Mouse (Mus musculus) heart, embryonic 10.5 days (tissue): ENCODE results near the gene Dnmt1. TPM values are rescaled to one million over a fixed set of nuclear protein-coding genes. Genes with fewer than 3 reads are reported as not detected.

Experiments
- DNase-seq: peaks from one replicate; pipeline ENCODE4 v3.0.0-alpha.2; 2017; ENCODE audit warnings: low spot score
- H3K27ac ChIP-seq: fragments of 300-500 bp; sonication (generic); 2 replicates; pipeline ENCODE4 v1.5.1; 2016; ENCODE audit warnings: mild to moderate bottlenecking
- H3K27me3 ChIP-seq: fragments of 300-500 bp; sonication (generic); 2 replicates; pipeline ENCODE4 v1.6.1; 2016; ENCODE audit warnings: mild to moderate bottlenecking; ENCODE audit not compliant: poor library complexity, insufficient read depth, severe bottlenecking
- H3K36me3 ChIP-seq: fragments of 300-500 bp; sonication (generic); 2 replicates; pipeline ENCODE4 v1.6.1; 2016; ENCODE audit warnings: mild to moderate bottlenecking, moderate library complexity
- H3K4me1 ChIP-seq: fragments of 300-500 bp; sonication (generic); 2 replicates; pipeline ENCODE4 v1.6.1; 2016; ENCODE audit warnings: mild to moderate bottlenecking
- H3K4me3 ChIP-seq: fragments of 300-500 bp; sonication (generic); 2 replicates; pipeline ENCODE4 v1.5.1; 2016; ENCODE audit warnings: mild to moderate bottlenecking, moderate library complexity
- H3K9me3 ChIP-seq: fragments of 300-500 bp; sonication (generic); 2 replicates; pipeline ENCODE4 v1.6.1; 2016; ENCODE audit warnings: mild to moderate bottlenecking, moderate library complexity
- WGBS: fragments of 180-500 bp; shearing (Covaris S2); methylation state at CpG from one replicate; pipeline ENCODE4 v1.1.7; 2016; 5-methylcytosine and 5-hydroxymethylcytosine counted together
- polyA plus RNA-seq: library from polyadenylated mRNA; unstranded; fragments of >200 nt; fragmentation: Nextera tagmentation; extraction: Ambion mirVana; gene quantifications from 2 replicates; pipeline ENCODE4 v1.2.1, GENCODE M21; 2016

Dnmt1 gene
- polyA plus RNA-seq, 1 experiment from 2014 or later: 110 TPM

DNA sequence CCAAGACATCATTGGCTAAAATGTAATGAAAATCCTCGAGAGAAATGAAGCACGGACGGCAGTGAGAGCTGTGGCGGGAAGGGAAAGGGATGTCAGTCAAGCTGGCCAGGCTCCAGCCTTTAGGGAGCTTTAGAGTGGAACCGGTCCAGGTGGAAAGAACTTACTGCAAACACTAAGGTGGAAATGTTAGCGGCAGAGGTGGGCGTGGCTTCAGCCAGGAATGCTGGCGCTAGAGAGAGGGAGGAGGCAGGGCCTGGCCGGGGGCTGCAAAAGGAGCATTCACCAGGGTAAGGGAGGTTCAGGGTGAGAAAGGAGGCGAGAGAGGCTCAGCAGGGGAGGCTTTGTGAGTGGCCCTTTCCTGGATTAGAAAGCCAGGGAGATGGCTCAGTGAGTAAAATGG lies 31.2 kb upstream of the Dnmt1 start:
- Histone ChIP-seq H3K4me3 (peak overlapping the region; percentile 40), H3K9me3 (no peaks in the 10 kb centered on the region)

DNA sequence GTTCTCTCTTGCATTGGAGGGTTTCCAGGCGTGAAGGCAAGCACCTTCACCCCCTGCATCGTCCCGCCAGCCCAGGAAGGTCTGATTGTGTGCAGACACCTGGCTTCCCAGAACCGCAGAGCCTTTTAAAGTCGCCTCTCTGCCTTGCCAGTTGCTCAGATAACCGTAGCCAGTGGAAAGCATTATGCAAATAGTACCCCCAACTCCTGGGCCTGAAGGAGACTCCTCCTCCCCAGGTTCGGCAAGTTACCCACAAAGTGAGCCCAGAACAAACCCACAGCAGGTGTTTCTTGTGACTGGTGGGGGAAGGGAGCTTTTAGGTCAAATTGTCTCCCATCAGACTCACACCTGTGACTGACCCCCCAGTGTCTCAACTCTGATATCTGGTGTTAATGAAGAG lies 28.3 kb upstream of the Dnmt1 start:
- Histone ChIP-seq H3K27ac (no peak overlapping the region), H3K9me3 (no peaks in the 10 kb centered on the region), H3K27me3 (peaks cover 25% of the 10 kb centered on the region), H3K4me1 (peaks cover 18% of the 10 kb centered on the region), H3K4me3 (no peak overlapping the region), H3K36me3 (no peaks in the 10 kb centered on the region)
- WGBS: 13% methylated on average over 7 of the region's 7 CpGs
- DNase-seq: no peak

More for the DNA sequence above, 31.2 kb upstream of the Dnmt1 start:
- WGBS: 5% methylated on average over 10 of the region's 10 CpGs
- peak overlapping the region; percentile 69; the same call in 1 of the 2 replicates for H3K27ac ChIP-seq
- DNase-seq: no peak
- peaks cover 25% of the 10 kb centered on the region for H3K27me3 ChIP-seq
- peaks cover 16% of the 10 kb centered on the region for H3K4me1 ChIP-seq
- H3K36me3 ChIP-seq: no peaks in the 10 kb centered on the region

DNA sequence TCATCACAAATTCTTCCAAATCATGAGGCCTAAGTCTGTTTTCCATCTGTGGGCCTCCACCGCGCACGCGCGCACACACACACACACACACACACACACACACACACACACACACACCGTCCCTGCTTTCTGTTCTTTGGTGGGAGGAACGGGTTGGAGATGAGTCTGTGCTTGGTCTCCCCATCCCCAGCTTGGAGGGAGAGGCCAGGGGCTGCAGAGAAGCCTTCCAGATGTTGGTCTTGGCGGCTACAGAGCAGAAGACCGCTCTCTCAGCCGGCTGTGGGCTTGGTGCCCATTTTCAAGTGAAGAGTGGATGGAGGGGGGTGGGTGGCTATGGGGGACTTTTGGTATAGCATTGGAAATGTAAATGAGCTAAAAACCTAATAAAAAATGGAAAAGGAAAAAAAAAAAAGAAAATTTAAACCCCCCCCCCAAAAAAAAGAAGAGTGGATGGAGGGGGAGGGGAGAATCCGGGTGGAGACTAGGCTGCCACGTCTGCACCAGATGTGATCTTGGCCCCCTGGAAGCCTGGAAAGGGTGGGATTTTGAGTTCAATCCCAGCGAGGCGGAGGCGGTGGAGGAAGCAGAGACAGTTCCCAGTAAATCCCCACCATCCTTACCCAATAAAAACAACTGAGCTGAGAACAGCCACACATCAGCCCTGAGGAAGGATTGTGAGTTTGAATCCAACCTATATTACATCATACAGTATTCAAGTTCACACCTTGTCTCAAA lies 27.4 kb upstream of the Dnmt1 start:
- Histone ChIP-seq H3K4me3 (no peak overlapping the region), H3K27ac (no peak overlapping the region), H3K36me3 (no peaks in the 10 kb centered on the region), H3K4me1 (peaks cover 18% of the 10 kb centered on the region), H3K9me3 (no peaks in the 10 kb centered on the region), H3K27me3 (peaks cover 25% of the 10 kb centered on the region)
- DNase-seq: no peak
- 58% methylated on average over 15 of the region's 15 CpGs for WGBS

DNA sequence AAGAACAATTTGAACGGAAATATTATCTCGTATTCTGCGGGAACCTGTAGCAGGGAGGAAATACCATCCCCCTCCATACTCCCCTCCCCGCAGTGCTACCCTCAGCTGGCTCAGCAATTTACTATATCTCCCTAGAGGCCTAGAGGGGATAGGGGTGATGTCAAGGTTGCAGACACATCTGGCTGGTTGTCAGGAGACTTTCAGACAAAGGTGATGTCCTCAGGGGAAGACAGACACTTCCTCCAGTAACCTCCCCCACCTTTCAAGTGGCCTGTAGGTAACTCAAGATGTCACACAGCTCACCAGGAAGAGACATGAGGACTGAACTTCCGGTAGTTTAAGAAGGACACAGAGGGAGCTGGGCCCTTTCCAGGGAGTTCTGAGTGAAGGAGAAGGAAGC lies 23.5 kb upstream of the Dnmt1 start:
- Histone ChIP-seq H3K4me1 (peaks cover 23% of the 10 kb centered on the region), H3K36me3 (no peaks in the 10 kb centered on the region), H3K27me3 (peaks cover 14% of the 10 kb centered on the region), H3K4me3 (no peak overlapping the region), H3K9me3 (no peaks in the 10 kb centered on the region), H3K27ac (no peak overlapping the region)
- no peak for DNase-seq
- 52% methylated on average over 5 of the region's 5 CpGs for WGBS

DNA sequence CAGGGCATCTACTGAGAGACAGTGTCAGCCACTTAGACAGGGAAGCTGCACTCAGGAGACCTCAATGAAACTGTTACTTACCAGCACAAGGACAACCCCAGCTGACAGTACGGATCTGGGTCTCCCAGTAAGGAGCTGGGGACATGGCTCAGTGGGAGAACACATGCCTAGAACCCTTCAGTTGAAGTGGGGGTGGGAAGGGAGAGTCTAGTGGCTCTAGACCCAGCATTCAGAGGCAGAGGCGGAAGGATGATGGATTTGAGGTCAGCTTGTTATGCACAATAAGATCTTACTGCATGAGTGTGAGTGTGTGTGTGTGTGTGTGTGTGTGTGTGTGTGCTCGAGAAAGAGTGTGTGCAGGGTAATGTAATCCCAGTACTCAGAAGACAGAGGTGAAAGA lies 22.5 kb upstream of the Dnmt1 start:
- Histone ChIP-seq H3K36me3 (no peaks in the 10 kb centered on the region), H3K4me1 (peaks cover 24% of the 10 kb centered on the region), H3K27ac (no peak overlapping the region), H3K27me3 (peaks cover 7% of the 10 kb centered on the region), H3K9me3 (no peaks in the 10 kb centered on the region), H3K4me3 (no peak overlapping the region)
- WGBS: 79% methylated on average over 3 of the region's 3 CpGs
- DNase-seq: no peak

DNA sequence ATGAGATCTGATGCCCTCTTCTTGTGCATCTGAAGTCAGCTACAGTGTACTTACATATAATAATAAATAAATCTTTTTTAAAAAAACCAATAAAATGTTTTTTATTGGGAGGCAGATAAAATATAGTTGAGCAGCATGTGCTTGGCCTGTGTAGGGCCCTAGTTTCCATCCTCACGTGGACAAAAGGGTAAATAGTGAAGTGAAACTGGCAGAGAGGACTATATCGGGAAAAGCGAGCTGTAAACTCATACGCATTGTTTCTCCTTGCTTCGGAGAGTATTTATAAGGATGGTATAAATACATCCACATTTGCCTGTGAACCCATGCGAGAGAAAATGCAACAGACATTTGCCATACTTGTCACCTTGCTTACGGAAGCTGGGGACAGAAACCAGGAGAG lies 20.1 kb upstream of the Dnmt1 start:
- WGBS: 87% methylated on average over 7 of the region's 7 CpGs
- Histone ChIP-seq H3K27me3 (no peaks in the 10 kb centered on the region), H3K4me3 (no peak overlapping the region), H3K9me3 (no peaks in the 10 kb centered on the region), H3K36me3 (no peaks in the 10 kb centered on the region), H3K27ac (no peak overlapping the region), H3K4me1 (peaks cover 38% of the 10 kb centered on the region)
- DNase-seq: no peak

DNA sequence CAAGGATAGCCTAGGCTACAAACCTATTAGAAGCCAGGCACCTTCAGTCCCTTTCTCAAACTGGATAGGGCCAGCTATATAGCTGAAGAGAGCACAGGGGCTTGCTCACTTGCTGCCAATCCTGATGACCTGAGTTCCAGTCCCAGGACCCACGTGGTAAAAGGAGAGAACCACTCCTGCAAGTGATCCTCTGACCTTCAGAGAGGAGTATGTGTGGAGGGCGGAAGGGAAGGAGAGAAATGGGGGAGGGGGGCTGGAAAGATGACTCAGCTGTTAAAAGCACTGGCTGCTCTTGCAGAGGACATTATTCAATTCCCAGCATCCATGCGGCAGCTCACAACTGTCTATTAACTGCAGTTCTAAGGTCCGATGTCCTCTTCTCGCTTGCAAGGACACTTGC lies 19.5 kb upstream of the Dnmt1 start:
- Histone ChIP-seq H3K27ac (peak overlapping the region; percentile 56; the same call in 1 of the 2 replicates), H3K4me1 (peaks cover 42% of the 10 kb centered on the region)

DNA sequence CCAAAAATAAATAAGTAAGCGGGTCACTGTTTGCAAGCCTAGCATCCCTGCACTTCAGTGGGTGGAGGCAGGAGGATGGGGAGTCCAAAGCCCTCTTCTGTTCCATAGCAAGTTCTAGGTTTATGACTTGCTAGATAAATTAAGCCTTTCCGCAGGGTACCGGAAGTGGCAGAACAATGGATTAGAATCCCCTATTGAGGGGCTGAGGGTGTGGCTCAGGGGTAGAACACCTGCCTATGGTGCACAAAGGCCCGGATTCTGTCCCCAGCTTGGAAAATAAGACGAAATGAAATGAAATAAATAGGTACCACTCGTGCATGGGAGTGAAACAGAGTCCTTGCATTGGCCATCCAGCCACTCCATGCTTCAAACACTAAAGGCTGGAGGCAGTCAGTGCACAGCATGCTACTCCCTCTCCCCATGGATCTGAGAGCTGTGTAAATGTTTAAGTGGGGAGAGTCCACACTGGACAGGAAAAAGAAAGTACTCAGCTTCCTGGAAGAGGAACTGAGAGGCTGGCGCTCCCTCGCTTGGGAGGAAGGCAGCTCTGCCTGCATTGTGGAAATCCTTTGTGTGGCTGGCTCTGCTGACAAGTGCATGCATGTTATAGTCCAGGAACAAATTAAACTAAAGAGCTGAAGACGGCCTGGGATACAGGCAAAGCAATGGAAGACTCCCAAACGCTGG lies 18.9 kb upstream of the Dnmt1 start:
- no peak for DNase-seq
- peaks cover 46% of the 10 kb centered on the region for H3K4me1 ChIP-seq
- no peaks in the 10 kb centered on the region for H3K9me3 ChIP-seq
- peak overlapping the region; percentile 56; the same call in 1 of the 2 replicates for H3K27ac ChIP-seq
- no peaks in the 10 kb centered on the region for H3K27me3 ChIP-seq
- no peaks in the 10 kb centered on the region for H3K36me3 ChIP-seq
- 61% methylated on average over 10 of the region's 10 CpGs for WGBS
- H3K4me3 ChIP-seq: no peak overlapping the region

More for the DNA sequence above, 19.5 kb upstream of the Dnmt1 start:
- H3K27me3 ChIP-seq: no peaks in the 10 kb centered on the region
- no peak overlapping the region for H3K4me3 ChIP-seq
- no peak for DNase-seq
- 54% methylated on average over 5 of the region's 5 CpGs for WGBS
- no peaks in the 10 kb centered on the region for H3K9me3 ChIP-seq
- H3K36me3 ChIP-seq: no peaks in the 10 kb centered on the region

DNA sequence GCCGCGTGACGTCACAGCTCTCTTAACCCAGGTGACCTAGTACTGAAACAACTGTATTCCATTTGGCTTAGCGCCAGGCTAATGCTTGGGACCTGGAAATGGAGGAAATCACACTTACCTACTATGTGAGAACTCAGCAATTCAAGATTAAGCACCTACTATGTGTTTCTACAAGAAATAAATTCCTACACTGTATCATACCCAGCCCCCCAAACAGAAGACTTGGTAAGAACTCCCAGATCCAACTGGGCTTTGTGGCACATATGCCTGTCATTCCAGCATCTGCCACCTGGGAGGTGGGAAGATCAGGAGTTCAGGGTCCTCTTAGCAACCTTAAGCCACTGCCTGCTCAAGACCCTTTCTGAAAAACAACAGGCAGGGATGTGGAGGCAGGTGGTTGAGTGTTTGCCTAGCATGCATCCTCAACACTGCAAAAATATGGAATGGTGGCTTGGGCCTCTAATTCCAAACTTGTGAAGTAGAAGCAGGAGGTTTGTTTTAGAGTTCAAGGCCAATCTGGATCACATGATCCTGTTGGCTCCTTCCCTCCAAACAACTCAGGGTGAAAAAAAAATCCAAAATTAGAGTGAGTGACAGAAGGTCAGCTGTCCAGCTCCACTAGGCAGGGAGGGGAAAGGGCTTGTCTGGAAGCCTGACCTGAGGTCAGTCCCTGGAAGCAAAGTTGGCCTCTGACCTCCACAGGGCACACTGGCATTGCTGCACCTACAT lies 17.4 kb upstream of the Dnmt1 start:
- peak overlapping the region; percentile 96 for H3K27ac ChIP-seq
- H3K4me1 ChIP-seq: peaks cover 55% of the 10 kb centered on the region
- no peaks in the 10 kb centered on the region for H3K27me3 ChIP-seq
- no peak for DNase-seq
- H3K4me3 ChIP-seq: peak overlapping the region; percentile 93
- 2% methylated on average over 4 of the region's 4 CpGs for WGBS
- no peaks in the 10 kb centered on the region for H3K36me3 ChIP-seq
- H3K9me3 ChIP-seq: no peaks in the 10 kb centered on the region

DNA sequence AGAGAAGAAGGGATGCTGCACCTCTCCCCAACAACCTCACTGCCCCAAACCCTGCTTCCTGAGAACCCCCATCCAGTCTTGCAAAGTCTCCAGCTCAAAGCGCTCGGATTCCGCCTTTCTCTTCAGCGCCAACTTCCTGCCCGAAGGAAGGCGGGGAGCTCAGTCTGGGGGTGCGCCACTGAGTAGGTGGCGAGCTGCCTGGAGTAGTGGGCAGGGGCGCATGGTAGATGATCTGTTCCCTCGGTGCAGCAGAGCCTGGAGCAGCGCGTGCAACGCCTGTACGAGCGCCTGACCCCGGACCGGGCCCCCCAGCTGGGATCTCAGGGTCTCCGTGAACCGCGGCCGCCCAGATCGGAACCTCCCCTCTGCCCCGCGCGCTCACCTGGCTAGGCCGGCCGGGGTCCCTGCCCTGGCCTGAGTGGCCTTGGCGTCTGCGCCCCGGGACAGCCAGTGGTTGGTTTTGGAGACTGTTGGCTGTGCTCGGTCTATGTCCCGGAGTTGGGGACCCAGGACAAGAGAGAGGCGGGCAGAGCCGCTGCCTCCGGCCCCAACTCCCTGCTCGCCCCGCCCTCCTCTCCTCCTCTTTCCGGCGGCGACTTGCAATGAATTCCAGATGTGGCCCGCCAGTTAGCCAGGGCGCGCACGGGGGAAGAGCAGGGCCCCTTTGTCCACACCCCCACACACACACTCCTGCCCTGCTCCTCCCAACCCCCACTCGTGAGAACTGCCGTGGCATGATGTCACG lies 16.7 kb upstream of the Dnmt1 start, which contains the start of gene S1pr2:
S1pr2 (minus strand) TSS at position 566 of the 745 bp plus-strand sequence.
- peak within 1 kb of the TSS; percentile 93 for H3K4me3 ChIP-seq
- peak within 1 kb of the TSS; percentile 96 for H3K27ac ChIP-seq
- DNase-seq: peak; percentile 92
- H3K27me3 ChIP-seq: no peaks in the 10 kb centered on the region
- H3K4me1 ChIP-seq: peaks cover 63% of the 10 kb centered on the region
- no peaks in the 10 kb centered on the region for H3K9me3 ChIP-seq
- under 1% methylated on average over 47 of the region's 47 CpGs for WGBS
- H3K36me3 ChIP-seq: peaks cover 4% of the 10 kb centered on the region; the same call in 1 of the 2 replicates

DNA sequence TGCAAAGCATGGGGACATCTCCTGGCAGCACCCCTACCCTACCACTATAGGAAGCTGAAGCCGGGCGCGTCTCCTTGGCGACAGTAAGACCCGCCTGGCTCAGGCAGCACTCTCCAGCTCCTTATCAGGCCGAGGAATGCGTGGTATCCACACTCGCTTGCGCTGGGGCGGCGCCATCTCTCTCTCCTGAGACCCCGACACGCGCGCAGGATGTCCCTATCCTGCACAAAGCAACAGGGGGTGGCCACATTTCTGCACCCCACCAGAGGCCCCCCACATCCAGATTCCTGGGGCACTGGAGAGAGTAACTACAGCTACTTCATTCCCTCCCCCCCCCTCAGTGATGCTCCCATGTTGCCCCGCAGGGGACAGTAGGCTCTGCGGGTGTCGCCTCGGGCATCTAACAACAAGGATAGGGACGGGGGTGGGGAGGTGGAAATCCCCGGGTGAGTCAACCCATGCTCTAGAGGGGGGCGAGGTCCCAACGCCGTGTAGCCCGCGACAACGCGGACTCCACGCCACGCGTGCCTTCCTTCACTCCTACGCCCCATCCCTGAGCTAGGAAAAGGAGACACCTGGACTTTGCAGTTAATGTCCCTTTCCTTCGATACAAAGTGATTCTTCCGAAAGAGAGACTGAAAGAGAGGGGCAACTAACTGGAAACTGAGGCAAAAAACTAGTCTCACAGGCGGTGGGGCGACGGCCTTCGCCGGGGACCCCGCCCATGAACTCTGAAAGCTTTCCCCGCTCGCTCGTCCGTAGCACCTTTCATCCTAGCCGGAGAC lies 15.9 kb upstream of the Dnmt1 start:
- under 1% methylated on average over 45 of the region's 45 CpGs for WGBS
- Histone ChIP-seq H3K36me3 (peaks cover 8% of the 10 kb centered on the region; the same call in 1 of the 2 replicates), H3K27ac (peak overlapping the region; percentile 96)

DNA sequence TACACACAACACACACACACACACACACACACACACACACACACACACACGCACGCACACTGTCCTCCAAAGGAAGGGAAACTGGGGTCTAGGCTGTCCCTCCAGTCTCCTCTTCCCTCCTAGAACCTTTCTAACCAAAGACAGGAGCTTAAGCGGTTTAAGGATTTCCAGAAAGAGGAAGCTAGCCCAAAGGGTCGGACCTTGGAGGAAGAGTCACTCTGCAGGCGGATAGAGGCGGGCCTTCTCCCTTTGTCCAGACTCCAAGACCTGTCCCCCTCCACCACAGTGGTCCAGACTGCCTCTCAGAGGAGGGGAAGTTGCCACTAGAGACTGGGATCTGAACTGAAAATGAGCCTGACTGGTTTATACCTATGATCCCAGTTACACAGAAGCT lies 14.0 kb upstream of the Dnmt1 start:
- H3K27ac ChIP-seq: peak overlapping the region; percentile 49; the same call in 1 of the 2 replicates
- H3K36me3 ChIP-seq: peaks cover 21% of the 10 kb centered on the region
- peak overlapping the region; percentile 22 for H3K4me3 ChIP-seq
- no peaks in the 10 kb centered on the region for H3K27me3 ChIP-seq
- no peaks in the 10 kb centered on the region for H3K9me3 ChIP-seq
- DNase-seq: no peak
- peaks cover 59% of the 10 kb centered on the region for H3K4me1 ChIP-seq
- WGBS: 55% methylated on average over 6 of the region's 6 CpGs

More for the DNA sequence above, 15.9 kb upstream of the Dnmt1 start:
- H3K4me3 ChIP-seq: peak overlapping the region; percentile 93
- peak; percentile 94 for DNase-seq
- peaks cover 66% of the 10 kb centered on the region for H3K4me1 ChIP-seq
- no peaks in the 10 kb centered on the region for H3K9me3 ChIP-seq
- H3K27me3 ChIP-seq: no peaks in the 10 kb centered on the region
